Mouse (Mus musculus) testis, adult 2 months (tissue): ENCODE data around the gene Pde4d.

Experiments used
- CTCF ChIP-seq: fragments of 200-500 bp; IDR thresholded peaks from 2 replicates; pipeline ENCODE4 v1.5.1; 2012; ENCODE audit warnings: low read depth, mild to moderate bottlenecking, inconsistent platforms, low read length, moderate library complexity; ENCODE audit not compliant: control insufficient read depth, insufficient read depth, insufficient replicate concordance
- POLR2A ChIP-seq: fragments of 200-500 bp; IDR thresholded peaks from 2 replicates; pipeline ENCODE4 v1.6.1; 2012; ENCODE audit warnings: low read depth, mild to moderate bottlenecking, inconsistent platforms, low read length, moderate library complexity; ENCODE audit not compliant: control insufficient read depth

GRCm38 (mm10) chr13:108758331-108758730, 308.6 kb downstream of the Pde4d start:
- TF ChIP-seq CTCF (no peak), POLR2A (no peak)
